Mouse (Mus musculus) MEL-GATA-1-ER (cell line): ENCODE results near the gene Tldc1.
A peak's percentile ranks its signal among the peaks of the same experiment; 100 is the strongest.

Experiments used
- DNase-seq: peaks from one replicate; pipeline ENCODE4 v3.0.0-alpha.2; 2012; ENCODE audit warnings: low read depth; ENCODE audit errors: extremely low read depth

Gene Tldc1

DNA sequence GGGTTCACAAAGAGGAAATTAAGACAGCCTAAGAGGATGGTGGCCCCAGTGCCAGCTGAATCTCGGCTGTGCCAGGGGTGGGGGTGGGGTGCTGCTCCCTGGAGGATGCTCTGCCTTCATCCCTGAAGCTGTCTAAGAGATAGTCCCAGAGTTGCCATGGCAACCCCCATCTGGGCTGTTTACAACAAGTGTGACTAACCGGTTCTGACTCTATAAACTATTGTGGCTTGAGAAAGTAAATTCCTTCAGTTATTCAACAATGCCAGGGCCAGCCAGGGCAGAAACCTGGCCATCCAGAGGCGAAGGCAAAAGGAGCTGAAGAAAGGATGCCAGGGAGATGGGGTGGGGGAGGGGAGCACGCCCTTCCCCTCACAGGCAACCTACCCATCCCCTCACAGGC is 23.0 kb upstream of the Tldc1 start:
- DNase-seq: no peak

DNA sequence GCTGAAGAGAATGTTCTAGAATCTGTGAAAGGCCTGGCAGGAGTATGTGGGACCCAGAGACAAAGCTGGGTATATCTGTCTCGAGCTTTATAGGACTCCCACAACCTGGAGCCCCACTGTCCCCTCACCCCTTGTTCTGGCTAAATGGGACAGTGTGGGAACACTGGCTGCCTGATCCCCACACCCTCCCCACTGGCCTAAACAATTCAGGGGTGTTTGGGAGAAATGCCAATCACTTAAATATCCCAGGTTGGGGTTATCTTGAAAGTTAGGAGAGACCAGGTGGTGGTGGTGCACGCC is 20.7 kb upstream of the Tldc1 start:
- DNase-seq: no peak

DNA sequence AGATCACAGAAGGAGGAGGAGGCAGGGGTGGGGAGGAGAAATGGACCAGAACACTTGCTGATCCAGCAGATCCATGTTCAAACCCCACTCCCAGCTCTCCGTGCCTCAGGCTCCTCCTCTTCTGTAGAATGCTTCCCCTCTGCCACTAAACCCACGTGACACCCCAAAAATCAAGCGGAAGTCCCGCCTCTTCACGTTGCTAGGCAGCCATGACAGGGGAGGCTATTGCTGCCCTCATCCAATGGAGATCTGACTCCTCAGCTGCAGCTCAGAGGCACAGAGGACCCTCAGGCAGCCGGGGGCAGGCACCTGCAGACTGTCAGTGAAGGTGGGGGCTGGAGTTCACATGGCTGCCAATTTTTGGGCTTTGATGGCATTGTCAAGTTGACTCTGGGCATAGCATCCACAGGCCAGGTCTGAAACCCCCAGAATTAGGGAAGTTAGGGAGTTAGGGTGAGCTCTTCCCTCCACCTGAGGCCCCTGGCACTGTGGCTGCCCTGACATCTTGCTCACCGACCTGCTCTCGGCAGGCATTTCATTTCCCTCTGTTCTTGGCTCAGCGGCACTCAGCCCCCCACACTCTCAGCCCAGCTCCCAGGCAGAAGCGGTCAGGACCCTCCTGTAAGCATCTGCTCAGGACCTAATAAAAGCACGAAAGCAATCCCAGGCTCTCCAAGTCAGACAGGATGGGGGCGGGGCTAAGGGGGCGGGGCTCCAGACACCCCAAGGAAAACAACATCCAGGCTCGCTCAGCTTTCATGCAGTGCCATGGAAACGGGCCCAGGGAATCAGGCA is 20.2 kb upstream of the Tldc1 start:
- DNase-seq: peak; percentile 85

DNA sequence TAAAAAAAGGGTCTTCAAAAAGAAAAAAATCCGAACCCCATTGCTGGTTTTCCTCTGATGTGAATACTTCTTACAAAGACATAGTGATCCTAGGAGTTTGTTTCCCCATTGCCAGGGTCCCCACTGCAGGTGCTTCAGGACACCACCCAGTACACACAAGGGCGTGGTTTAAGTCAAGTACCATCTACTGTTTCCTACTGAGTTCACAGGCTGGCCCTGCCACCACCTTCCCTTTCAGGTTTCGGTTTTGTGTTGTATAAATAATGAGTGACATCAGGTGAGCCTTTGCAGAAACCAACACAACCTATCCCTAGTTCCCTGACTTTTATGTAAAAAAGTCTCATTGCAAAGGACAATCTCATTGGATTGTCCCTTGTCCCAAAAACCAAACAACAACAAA is 17.4 kb upstream of the Tldc1 start:
- DNase-seq: no peak

DNA sequence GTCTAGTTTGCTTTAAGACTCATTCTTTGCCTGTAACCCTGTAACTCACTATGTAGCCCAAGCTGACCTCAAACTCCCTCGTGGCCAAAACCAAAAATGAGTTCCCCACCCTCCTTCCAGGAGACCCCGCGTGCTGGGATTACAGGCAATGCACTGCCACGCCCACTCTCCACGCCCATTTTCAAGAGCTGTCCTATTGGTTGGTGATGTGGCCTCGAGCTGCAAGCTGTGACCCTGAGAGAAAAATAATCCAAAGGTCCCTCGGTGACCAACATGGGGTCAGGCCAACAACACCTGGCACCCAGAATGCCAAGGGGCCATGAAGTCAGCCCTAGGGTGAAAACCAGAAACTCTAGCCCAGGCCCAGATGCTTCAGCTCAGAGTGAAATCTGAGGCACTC is 16.5 kb upstream of the Tldc1 start:
- no peak for DNase-seq

DNA sequence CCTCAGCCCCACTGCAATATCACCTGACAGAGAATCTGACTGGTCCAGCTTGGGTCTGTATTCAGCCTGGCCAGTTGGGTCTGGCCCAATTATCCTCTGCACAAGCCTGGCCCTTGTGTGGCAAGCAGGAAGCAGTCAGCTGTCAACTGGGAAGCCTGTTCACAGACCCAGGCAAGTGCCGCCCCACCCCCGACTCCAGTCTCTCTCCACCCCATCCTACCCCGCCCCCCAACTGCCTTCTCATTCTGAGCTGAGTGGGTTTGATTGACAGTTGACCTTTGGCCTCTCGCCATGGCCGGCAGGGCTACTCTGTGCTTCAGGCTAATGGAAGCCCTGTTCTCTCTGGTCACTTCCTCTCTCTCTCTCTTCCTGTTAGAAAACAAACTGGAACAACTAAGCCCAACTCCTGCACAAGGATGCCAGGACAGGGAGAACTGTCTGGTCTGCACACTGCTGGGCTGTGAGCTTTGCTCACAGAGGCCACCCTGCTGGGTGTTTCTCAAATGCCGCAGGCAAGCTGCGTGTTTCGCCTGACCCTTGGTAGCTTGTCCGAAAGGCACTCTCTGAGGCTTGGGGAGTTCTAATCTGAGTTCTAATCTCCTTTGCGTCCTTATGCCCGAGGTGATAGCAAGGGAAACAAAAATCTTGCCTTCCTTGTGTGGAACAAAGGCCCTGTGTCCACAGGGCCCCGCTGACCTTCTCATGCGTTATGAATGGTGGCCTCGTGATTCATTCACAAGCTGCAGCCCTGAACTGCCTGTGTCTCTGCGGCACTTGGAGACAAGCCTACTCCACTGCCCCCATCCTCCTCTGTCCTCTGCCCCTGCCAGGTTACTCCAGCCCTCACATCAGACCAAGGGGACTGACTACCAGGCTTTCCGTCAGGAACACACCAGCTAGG is 13.8 kb upstream of the Tldc1 start:
- no peak for DNase-seq

DNA sequence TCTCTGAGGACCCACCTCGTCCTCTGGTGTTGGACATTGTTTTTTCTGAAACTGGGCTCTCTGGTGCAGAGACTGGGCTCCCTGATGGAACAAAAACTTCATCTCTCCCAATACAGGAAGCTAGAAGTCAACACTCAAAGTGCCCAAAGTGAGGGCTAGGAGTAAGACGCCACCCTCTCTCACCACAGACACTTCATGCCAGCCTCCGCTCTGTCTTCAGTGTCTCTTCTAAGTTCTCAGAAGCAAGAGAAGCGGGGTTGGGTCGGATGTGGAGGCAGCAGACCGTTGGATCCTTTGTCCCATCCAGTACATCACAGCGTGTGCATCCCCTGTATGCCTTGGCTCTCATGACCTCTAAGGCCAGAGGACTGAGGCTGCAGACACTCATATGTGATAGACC is 11.4 kb upstream of the Tldc1 start:
- no peak for DNase-seq

DNA sequence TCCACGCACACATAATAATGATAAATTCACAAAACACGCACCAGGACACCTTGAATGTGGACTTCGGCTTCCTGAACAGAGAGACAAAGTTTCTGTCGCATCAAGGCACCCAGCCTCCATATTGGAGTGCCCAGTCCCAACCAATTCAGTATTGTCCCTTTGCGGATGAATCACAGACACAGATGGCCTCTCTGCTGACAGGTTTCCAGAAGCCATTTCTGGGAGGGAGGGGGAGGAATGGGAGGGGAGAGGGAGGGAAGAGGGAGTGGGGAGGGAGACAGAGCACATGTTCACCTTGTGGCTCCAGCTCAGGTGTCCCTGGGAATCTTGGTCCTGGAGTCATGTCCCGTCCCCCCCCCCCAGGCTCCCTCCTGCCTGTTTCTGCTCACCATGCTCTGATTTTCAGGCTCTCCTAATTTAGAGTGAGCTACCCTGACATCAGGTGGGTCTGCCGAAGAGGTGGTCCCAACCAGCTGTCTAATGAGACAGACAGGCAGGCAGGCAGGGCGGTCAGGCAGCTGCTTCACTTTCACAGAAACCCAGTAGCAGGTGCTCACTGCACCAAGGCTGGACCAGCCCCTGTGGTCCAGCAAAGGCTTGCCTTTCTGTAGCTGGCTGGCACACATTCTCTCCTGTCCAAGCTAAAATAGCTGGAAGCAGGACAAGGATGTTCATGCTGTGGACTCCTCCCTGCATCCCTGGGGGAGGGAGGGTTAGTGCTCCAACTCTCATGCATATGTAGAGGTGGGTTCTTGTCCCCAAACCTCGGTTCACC is 10.6 kb upstream of the Tldc1 start:
- no peak for DNase-seq

DNA sequence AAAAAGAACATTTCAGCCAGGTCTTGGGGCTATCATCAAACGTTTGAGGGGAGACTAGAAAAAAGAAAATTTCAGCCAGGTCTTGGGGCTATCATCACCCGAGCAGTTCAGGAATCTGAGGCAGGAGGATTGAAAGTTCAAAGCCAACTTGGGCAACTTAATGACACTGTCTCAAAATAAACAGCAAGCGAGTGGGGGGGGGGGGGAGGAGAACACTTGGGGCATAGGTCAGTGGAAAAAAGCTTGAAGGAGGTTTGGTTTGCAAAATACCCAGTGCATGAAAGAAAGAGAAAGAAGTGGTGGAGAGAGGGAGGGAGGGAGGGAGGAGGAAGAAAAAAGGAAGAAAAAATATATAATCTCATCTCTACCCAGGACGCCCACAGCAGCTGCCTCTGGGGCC is 9.1 kb upstream of the Tldc1 start:
- DNase-seq: no peak

DNA sequence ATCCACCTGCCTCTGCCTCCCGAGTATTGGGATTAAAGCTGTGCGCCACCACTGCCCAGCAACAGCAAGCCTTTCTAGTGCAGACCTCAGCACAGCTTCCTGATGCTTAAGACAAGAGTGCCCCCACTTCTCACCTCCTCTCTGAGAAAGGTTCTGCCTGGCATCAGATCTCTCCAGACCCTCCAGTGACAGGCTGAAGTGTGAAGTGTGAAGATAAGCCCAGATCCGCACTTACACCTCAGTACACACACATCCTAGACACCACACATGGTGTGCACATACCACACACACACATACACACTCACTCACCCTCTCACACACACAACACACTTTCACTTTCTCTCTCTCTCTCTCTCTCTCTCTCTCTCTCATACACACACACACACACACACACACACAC is 8.7 kb upstream of the Tldc1 start:
- DNase-seq: no peak

DNA sequence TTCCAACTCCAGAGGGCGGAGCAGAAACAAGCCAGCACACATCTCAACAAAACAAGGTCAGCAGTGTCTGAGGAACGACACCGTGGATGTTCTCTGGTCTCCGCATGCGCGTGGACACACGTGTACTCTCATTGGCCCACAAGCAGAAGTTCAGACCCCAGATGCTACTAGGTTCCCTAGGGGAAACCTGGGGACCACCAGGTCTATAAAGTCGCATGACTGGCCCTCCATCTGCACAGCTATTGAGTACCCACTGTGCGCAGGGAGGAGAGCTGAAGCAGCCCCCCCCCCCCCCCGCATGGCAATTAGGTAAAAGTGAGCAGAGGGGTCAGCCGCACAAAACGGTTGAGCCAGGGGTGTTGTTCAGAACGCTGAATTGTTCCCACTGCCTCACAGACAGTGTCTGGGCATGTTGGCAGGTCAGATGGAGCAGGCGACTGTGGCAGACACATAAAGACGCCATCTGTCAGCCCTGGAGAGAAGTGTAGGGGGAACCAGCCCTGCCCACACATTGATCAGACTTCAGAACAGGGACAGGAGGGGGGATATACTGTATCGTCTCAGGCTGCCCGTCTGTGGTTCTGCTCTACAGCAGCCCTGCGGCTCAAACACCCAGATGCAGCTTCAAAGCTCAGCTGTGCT is 7.7 kb upstream of the Tldc1 start:
- no peak for DNase-seq

DNA sequence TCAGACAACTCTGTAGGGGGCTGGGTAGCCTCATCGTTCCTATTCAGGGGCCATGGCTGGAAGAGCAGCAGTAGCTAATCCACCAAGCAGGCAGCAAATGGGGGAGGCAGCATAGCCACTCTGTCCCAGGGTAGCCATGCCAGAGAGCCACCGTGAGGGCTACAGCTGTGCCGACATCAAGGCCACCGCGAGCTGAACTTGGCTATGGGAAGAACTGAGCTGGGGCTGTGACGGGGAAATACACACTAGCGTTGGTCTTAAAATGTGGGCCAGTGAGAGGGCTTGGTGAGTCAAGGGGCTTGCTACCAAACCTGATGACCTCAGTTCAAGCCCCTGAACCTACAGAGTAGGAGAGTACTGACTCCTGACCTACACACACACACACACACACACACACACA is 6.5 kb upstream of the Tldc1 start:
- no peak for DNase-seq

DNA sequence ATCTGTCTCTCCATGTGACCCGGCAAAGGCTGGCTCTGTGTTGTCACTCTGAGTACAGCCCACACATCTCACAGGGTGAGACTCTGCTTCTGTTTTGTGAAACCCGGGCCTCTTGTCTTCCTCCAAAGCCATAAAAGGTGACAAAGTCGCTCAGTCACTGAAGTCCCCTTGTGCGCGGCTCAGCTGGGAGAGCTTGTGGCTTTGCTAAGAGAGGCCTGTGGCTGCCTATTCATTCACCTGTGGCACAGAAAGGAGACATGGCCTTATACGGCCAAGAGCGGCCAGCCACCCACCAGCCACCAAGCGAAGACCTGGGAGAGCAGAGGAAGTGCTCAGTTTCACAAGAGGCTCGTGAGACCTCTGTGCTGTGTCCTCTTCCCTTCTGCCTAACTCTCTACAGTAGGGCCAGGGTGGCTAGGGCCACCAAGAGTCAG is 5.9 kb upstream of the Tldc1 start:
- no peak for DNase-seq

DNA sequence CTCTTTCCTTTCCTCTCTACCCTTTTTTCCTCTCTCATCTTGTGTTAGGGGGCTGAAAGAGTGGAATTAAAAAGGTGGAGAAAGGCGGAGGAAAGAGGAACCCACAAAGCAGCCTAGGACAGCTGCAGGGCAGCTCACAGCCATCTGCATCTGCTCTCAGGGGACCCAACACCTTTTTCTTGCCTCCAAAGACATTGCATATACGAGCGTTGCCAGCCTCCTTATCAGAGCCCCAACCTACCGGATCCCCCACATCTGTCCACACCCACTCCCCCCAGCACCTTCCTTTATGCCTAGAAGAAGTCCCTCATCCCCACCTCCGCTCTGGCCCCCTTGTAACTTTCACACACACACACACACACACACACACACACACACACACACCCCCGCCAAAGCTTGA is 5.4 kb upstream of the Tldc1 start:
- no peak for DNase-seq

DNA sequence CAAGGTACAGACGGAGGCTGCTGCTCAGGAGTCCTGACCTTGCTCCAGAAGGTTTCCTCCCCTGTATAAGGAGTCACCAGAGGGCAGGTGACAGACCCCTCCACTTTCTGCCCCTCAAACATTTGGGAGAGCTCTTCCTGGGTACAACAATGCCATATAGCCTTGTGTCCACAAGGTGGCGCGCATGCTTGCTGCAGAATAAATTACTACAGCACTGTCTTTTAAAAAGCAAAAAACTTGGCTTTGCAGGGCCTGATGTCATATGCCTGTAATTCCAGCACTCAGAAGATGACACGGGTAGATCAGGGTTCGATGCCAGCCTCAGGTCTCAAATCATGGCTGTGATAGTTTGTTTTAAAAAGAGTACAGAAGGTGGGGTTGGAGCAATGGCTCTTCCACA is 4.5 kb upstream of the Tldc1 start:
- peak; percentile 68 for DNase-seq

DNA sequence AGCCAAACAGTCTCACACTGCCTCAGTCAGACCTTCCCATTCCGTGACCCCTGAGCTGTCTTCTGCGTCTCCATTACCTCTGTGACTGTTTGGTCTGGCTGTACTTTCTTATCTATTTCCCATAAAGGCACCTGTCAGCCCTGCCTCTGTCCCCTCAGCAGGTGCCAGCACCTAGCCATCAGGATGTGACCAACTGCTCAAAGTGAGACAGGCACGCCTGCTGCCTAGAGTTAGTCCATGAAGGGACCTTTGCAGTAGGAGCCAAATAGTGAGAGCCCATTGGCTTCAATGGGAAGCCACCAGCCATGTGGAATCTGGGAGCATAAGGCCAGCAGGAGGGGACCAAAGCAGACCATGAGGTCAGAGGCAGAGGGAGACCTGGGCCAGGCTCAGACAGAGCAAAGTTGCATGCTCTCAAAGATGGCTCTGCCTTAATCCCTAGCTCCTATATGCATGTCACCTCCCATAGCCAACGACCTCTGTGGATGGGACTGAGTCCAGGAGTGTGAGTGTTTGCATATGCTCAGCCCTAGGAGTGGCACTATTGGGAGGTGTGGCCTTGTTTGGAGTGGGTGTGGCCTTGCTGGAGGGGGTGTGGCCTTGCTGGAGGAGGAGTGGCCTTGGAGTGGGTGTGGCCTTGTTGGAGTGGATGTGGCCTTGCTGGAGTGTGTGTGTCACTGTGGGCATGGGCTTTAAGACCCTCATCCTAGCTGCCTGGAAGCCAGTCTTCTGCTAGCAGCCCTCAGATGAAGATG is 3.0 kb upstream of the Tldc1 start:
- DNase-seq: no peak

DNA sequence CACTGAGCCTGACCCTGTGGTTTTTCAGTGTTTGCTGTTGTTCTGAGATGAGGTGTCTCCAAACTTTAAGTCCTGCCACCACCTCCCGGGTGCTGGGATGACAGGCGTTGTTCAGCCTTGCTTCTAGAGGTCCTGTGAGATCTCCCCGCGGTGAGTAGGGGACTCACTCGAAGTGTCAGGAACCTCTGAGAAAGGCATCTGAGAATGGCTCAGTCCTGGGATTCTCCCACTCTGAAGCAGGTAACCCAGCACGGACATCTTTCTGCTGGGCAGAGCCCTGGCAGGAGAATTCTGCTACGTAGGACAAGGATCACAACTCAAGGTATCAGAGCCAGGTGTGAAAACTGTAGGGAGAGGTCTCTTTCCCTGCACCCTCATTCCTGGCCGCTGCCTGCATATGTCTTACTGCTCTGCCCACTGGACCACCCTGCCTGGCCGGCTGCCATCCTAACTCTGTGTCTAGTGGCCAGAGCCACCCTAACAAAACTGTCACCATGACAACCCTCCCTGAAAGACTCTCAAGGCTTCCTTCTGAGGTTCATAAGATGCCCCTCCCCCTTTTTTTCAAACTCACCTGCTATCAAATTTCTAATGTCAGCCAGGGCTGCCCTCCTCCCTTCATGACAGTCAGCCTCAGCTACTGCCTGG is 2.3 kb upstream of the Tldc1 start:
- DNase-seq: no peak

DNA sequence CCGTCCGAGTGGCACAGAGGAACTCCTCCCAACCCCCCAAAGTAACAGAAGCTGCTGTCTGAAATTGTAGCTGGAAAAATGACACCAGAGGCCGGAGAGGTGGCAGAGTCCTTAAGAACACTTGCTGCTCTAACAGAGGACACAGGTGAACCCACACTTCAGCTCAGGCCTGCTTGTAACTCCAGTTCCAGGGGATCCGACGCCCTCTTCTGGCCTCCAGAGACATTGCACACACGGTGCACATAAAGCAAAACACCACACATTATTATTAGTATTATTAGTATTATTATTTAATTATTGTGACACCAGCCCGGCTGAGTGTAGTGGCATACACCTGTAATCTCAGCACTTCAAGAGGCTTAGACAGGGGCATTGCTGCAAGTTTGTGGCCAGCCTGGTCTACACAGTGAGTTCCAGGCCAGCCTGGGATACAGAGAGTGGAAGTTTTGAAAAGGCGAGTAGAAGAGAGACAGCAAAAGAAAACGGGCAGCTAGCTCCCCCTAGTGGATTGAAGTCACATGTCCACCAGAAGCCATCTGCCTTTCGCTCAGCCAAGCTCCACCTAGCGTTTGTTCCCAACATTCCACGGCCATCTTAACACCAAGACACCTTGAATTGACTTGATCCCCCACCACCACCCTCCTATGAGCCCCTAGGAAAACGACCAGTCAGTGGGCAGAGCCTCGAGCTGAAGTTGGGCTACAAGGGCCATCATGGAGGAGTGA is 959 bp upstream of the Tldc1 start:
- peak; percentile 75 for DNase-seq

DNA sequence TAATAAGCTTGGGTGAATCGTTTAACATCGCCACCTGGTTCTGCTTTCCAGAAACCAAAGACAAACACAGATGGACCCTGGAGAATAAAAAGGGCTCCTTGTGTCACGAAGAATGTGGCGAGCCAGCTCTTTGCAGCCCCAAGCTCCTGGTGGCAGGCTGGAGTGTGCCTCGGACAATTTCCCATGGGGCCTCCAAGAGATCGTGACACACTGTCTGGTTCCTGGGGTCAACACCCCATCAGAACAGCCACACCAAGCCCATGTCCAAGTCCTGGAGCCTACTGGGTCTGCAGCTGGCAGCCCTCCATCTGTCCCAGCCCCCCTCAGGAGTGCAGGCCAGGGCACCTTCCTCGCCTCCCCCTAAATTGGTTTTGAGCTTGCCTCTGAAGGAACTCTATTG is 451 bp downstream of the Tldc1 start:
- DNase-seq: no peak
